ENCODE assay signal across 23 mouse cellular contexts in the genomic region with DNA sequence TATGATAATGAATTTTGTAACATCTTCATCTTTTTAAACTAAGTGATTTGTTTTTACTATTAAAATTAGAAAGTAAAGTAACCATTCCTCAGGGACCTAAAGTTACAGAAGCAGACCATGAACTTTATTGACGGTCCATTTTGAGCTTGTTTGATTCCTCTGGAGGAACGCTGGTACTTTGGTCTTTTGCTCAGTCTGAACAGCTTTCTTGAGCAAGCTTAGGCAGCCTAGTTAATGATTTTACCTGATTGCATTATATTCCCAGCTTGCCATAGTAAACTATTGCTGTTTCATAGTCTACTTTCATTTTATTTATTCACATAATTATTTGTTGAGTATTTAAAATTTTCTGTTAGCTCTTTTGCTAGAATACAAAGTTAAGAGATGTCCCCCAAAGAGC. TPM values are rescaled to one million over a fixed set of nuclear protein-coding genes. Genes with fewer than 3 reads are reported as not detected.
DNase-seq lines count a peak whose midpoint lies in the region; ATAC-seq and TF ChIP-seq lines count a peak whose summit lies in the region.
"Had no signal": no experiment of that assay in that cellular context is flagged by ENCODE, and none has a peak within 500 bp of the region (broad histone marks: within the 10 kb centered on the region; RNA-seq: fewer than 3 reads in every experiment).

No protein-coding gene starts in this region.

- no peaks in the 10 kb centered on the region for H3K4me1 ChIP-seq in heart, adult 2 months (ENCODE audit: control insufficient read depth, insufficient read depth, low read length)
- H3K4me1 ChIP-seq in kidney, adult 2 months (ENCODE audit: control insufficient read depth, insufficient read depth, low read length): no peaks in the 10 kb centered on the region
- peaks cover 20% of the 10 kb centered on the region for H3K4me1 ChIP-seq in liver, adult 2 months (ENCODE audit: control insufficient read depth, insufficient read depth, low read length)
- no peaks in the 10 kb centered on the region for H3K4me1 ChIP-seq in liver, postnatal 0 days (ENCODE audit: insufficient read depth)

- H3K27ac ChIP-seq in heart, adult 2 months: no peak overlapping the region
- no peak overlapping the region for H3K27ac ChIP-seq in kidney, adult 2 months (ENCODE audit: insufficient read depth, low read depth, low read length)
- H3K27ac ChIP-seq in liver, adult 2 months (replicated peaks; ENCODE audit: insufficient read depth, low read depth, low read length): no peak overlapping the region
- no peak overlapping the region for H3K27ac ChIP-seq in liver, postnatal 0 days (ENCODE audit: low read depth)

- no peak for ATAC-seq in liver, postnatal 0 days
- ATAC-seq: activated CD4-positive, CD25-positive, alpha-beta regulatory T cell, adult 4 months; CD4-positive, CD25-positive, alpha-beta regulatory T cell, adult 4 months; Patski had no signal

- H3K27me3 ChIP-seq in heart, adult 2 months (ENCODE audit: control insufficient read depth, insufficient read depth, low read length): no peaks in the 10 kb centered on the region
- no peaks in the 10 kb centered on the region for H3K27me3 ChIP-seq in kidney, adult 2 months (replicated peaks; ENCODE audit: control insufficient read depth, insufficient read depth, low read length)
- H3K27me3 ChIP-seq in liver, adult 2 months (ENCODE audit: control insufficient read depth, insufficient read depth, low read length): no peaks in the 10 kb centered on the region
- H3K27me3 ChIP-seq in liver, postnatal 0 days (ENCODE audit: insufficient read depth, low read length): no peaks in the 10 kb centered on the region
- H3K27me3 ChIP-seq: CH12.LX, Patski had no signal

- H3K9ac ChIP-seq in heart, adult 2 months (ENCODE audit: low read depth, low read length): no peak overlapping the region
- H3K9ac ChIP-seq in liver, adult 2 months (ENCODE audit: low read depth, low read length): no peak overlapping the region
- H3K9ac ChIP-seq in liver, postnatal 0 days (replicated peaks): no peak overlapping the region

- no peak overlapping the region for H3K4me2 ChIP-seq in liver, postnatal 0 days (ENCODE audit: low read depth, low read length)

- 97% methylated on average over 2 of the region's 2 CpGs for WGBS in heart, adult 2 months
- WGBS in kidney, adult 2 months: 61% methylated on average over 2 of the region's 2 CpGs
- WGBS in liver, adult 2 months: 44% methylated on average over 2 of the region's 2 CpGs
- 64% methylated on average over 2 of the region's 2 CpGs for WGBS in liver, postnatal 0 days (ENCODE audit: insufficient replicate concordance)

- peak; percentile 17 for DNase-seq in heart, adult 11 months
- DNase-seq in heart, adult 2 months: no peak
- DNase-seq in kidney, adult 2 months: peak; percentile 50
- DNase-seq in kidney, postnatal 4 days: no peak
- DNase-seq in kidney, adult 9 months: peak; percentile 35
- DNase-seq in kidney, adult 11 months: no peak
- DNase-seq in liver, adult 2 months (ENCODE audit: extremely low read depth, low read depth, low spot score): peak; percentile 96
- DNase-seq in liver, postnatal 0 days: no peak
- DNase-seq: adrenal gland, adult 2 months; adrenal gland, adult 8-10 months; adrenal gland, postnatal 10 days; adrenal gland, postnatal 14 days; adrenal gland, postnatal 25 days; adrenal gland, postnatal 36 days; B cell, adult 2 months; cerebellum, adult 11 months; cerebellum, adult 11-12 months had no signal

- TF ChIP-seq CTCF in heart, adult 2 months (IDR thresholded peaks at IDR 0.05): no peak
- no peak for TF ChIP-seq CTCF in kidney, adult 2 months (conservative IDR thresholded peaks at IDR 0.05; ENCODE audit: insufficient read depth, insufficient read length, low read depth, low read length)
- TF ChIP-seq CTCF in liver, adult 2 months (IDR thresholded peaks at IDR 0.05; ENCODE audit: low read depth, low read length): no peak
- TF ChIP-seq CTCF in liver, postnatal 0 days (IDR thresholded peaks at IDR 0.05; ENCODE audit: low read depth): no peak

- no peaks in the 10 kb centered on the region for H3K9me3 ChIP-seq in liver, postnatal 0 days (ENCODE audit: low read length)
- H3K9me3 ChIP-seq: G1E had no signal

- no peak for TF ChIP-seq EP300 in heart, adult 2 months (IDR thresholded peaks at IDR 0.05; ENCODE audit: insufficient read depth, low read depth, low read length)
- no peak for TF ChIP-seq EP300 in liver, postnatal 0 days (IDR thresholded peaks at IDR 0.05; ENCODE audit: low read depth)

- no peaks in the 10 kb centered on the region; the same call in 1 of the 2 replicates for H3K36me3 ChIP-seq in heart, adult 2 months (ENCODE audit: control insufficient read depth, insufficient read depth, low read length)
- peaks cover 4% of the 10 kb centered on the region for H3K36me3 ChIP-seq in kidney, adult 2 months (ENCODE audit: control insufficient read depth, insufficient read depth, low read length)
- H3K36me3 ChIP-seq in liver, adult 2 months (ENCODE audit: control insufficient read depth, insufficient read depth, low read length): peaks cover 8% of the 10 kb centered on the region
- no peaks in the 10 kb centered on the region for H3K36me3 ChIP-seq in liver, postnatal 0 days (replicated peaks; ENCODE audit: insufficient read depth, low read length)
- H3K36me3 ChIP-seq: G1E had no signal

- no peak for TF ChIP-seq POLR2A in heart, adult 2 months (IDR thresholded peaks at IDR 0.05; ENCODE audit: insufficient read depth, low read depth, low read length)
- TF ChIP-seq POLR2A in kidney, adult 2 months (IDR thresholded peaks at IDR 0.05; ENCODE audit: low read depth, low read length): no peak
- TF ChIP-seq POLR2A in liver, adult 2 months (IDR thresholded peaks at IDR 0.05; ENCODE audit: extremely low read depth, insufficient read depth, low read length): no peak

- H3K4me3 ChIP-seq in heart, adult 2 months: no peak overlapping the region
- H3K4me3 ChIP-seq in kidney, adult 2 months (ENCODE audit: insufficient read depth, low read depth, low read length): no peak overlapping the region
- H3K4me3 ChIP-seq in liver, adult 2 months (ENCODE audit: insufficient read depth, low read depth, low read length): no peak overlapping the region
- no peak overlapping the region for H3K4me3 ChIP-seq in liver, postnatal 0 days (ENCODE audit: low read depth, low read length)

- intact Hi-C loops in heart, adult 2 months (cut with DNase I): no loop called here

- H3K79me2 ChIP-seq in heart, adult 2 months (replicated peaks; ENCODE audit: control insufficient read depth, insufficient read depth, low read length): no peaks in the 10 kb centered on the region
- no peaks in the 10 kb centered on the region for H3K79me2 ChIP-seq in liver, adult 2 months (ENCODE audit: control insufficient read depth, insufficient read depth, low read length)

RNA-seq across cellular contexts. Expression of a gene that starts 59.1 kb away (rescaled TPM):
- total RNA-seq in heart, adult 2 months (2021): 1 to 10 TPM; 3.8 to 6.3 TPM
- 2.5 and 3.5 TPM in 2 replicates for polyA plus RNA-seq in heart, adult 2 months (2012; rRNA removed)
- 4.3 and 5.1 TPM in 2 replicates for polyA plus RNA-seq in kidney, adult 2 months (2012; rRNA removed)
- total RNA-seq in liver, adult 2 months (2014; rRNA removed): 1.5 and 1.7 TPM in 2 replicates
- polyA plus RNA-seq in liver, adult 2 months (2012; rRNA removed): 0.94 and 1.1 TPM in 2 replicates
- 0.42 and 0.45 TPM in 2 replicates for polyA plus RNA-seq in liver, postnatal 0 days (2015; fragmentation: Nextera tagmentation; extraction: Ambion mirVana)
- total RNA-seq: MEL had no signal
- polyA plus RNA-seq: activated CD4-positive, CD25-positive, alpha-beta regulatory T cell, adult 4 months; CD4-positive, CD25-positive, alpha-beta regulatory T cell, adult 4 months; G1E had no signal

Comparison
In these comparisons a context has a peak if more than half of its experiments do, and no peak if none do; other contexts are left out.
1. DNase-seq: peak in heart, adult 11 months (single experiment), kidney, adult 2 months (single experiment), kidney, adult 9 months (single experiment) and liver, adult 2 months (single experiment); none in heart, adult 2 months (0 of 2), kidney, postnatal 4 days (0 of 2), kidney, adult 11 months (single experiment) and liver, postnatal 0 days (single experiment).